Mouse (Mus musculus) cerebellum, adult 2 months (tissue): ENCODE results near the gene Pir. TPM values are rescaled to one million over a fixed set of nuclear protein-coding genes. Genes with fewer than 3 reads are reported as not detected.

Experiments used
- DNase-seq, 2 experiments: peaks; one replicate each; pipeline ENCODE4 v3.0.0; 2021
- H3K27ac ChIP-seq: fragments of 200-500 bp; 2 replicates; pipeline ENCODE4 v1.5.1; 2012; ENCODE audit warnings: low read length, control low read depth, inconsistent platforms; ENCODE audit not compliant: insufficient read depth
- H3K27me3 ChIP-seq: fragments of 200-500 bp; 2 replicates; pipeline ENCODE4 v1.6.1; 2012; ENCODE audit warnings: inconsistent platforms, mild to moderate bottlenecking, low read length, moderate library complexity; ENCODE audit not compliant: control insufficient read depth, insufficient read depth
- H3K4me1 ChIP-seq: fragments of 200-500 bp; 2 replicates; pipeline ENCODE4 v1.6.1; 2011; ENCODE audit warnings: low read length; ENCODE audit not compliant: control insufficient read depth, insufficient read depth
- H3K4me3 ChIP-seq: fragments of 200-500 bp; replicated peaks from 2 replicates; pipeline ENCODE3; 2011; ENCODE audit warnings: mild to moderate bottlenecking, low read depth, low read length, control low read depth; ENCODE audit not compliant: insufficient read depth
- CTCF ChIP-seq: fragments of 200-500 bp; IDR thresholded peaks from 2 replicates; pipeline ENCODE4 v1.5.1; 2011; ENCODE audit warnings: low read depth, mild to moderate bottlenecking, control low read depth, low read length, moderate library complexity, borderline replicate concordance; ENCODE audit not compliant: insufficient read depth
- POLR2A ChIP-seq: fragments of 200-500 bp; IDR thresholded peaks from 2 replicates; pipeline ENCODE4 v1.6.1; 2011; ENCODE audit warnings: low read length, control low read depth, borderline replicate concordance; ENCODE audit not compliant: insufficient read depth
- whole genome bisulfite sequencing: fragments of 180-500 bp; shearing (Covaris S2); methylation state at CpG from one replicate; pipeline ENCODE4 v1.1.7; 2018; 5-methylcytosine and 5-hydroxymethylcytosine counted together
- polyA plus RNA-seq: library from polyadenylated mRNA; depleted of rRNA; stranded (reverse); fragments of >200 nt; gene quantifications from 2 replicates; pipeline ENCODE4 v1.2.3, GENCODE M21; 2012

Pir gene
- polyA plus RNA-seq, 1 experiment: 4.5 TPM

DNA sequence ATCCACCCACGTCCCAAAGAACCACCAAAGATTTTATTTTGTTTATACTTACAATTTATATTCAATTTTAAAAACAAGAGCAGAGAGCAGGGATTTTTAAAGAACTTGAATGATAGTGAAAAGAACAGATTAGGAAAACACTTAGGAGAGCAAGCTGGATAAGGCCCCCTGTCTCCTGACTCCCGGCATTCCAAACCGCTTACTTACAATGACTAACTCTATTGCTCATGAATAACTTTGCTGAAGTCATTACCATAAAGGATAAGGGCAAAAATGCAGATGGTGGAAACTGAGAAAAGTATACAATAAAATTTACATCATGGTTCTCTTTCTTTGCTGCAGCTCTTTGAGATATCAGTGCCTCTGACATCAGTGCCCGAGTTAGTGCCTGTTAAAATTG lies 124.9 kb downstream of the Pir start:
- no peak for DNase-seq
- 82% methylated on average over 4 of the region's 4 CpGs for WGBS

DNA sequence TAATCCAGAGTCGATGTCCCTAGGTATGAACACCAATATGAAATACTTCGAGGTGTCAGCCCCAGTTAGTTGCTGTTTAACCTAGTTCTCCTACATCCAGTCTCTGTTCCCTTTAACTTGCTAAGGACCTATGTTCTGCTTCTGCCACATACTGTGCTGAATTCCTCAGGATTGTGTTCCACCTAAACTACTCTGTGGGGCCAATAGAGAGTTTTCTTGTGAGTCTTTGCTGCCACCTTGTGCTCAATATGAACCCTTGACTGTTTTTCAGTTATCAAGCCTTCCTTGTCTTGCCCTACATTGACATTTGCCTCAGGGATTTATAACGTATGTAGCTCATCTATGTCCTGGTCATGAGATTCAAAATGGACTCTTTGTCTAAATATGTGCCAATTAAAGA lies 129.3 kb downstream of the Pir start:
- Histone ChIP-seq H3K27ac (no peak overlapping the region), H3K4me3 (no peak overlapping the region), H3K27me3 (no peaks in the 10 kb centered on the region), H3K4me1 (no peaks in the 10 kb centered on the region)
- WGBS: 46% methylated on average over 3 of the region's 3 CpGs
- TF ChIP-seq CTCF (no peak), POLR2A (no peak)
- no peak for DNase-seq

More for the DNA sequence above, 124.9 kb downstream of the Pir start:
- Histone ChIP-seq H3K4me3 (no peak overlapping the region), H3K4me1 (no peaks in the 10 kb centered on the region), H3K27ac (no peak overlapping the region), H3K27me3 (no peaks in the 10 kb centered on the region)
- TF ChIP-seq CTCF (no peak), POLR2A (no peak)

DNA sequence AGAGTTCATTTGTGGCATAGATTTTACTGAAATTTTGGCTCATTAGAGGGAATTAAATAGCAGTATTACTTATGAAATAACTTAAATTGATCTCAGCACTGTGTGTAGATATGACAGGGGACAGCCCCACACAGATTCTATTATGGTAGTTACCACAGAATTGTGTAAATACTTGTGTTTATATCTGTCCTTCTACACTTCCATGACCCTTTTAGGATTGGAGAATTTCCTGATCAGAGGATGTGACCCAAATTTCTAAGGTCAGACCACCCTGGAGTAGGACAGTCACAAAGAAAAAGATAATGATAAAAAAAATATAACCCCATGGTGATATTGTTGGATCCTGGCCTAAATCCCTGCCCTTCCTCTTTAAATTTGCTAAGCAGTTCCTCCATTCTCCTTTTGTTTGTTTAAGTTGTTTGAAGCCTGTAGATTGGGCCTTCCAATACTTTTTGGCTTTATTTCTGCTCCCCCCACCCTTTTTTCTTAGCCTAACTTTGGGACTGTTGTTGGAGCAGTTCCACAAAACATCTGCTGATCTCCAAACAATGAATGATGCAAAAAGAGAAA lies 136.0 kb downstream of the Pir start:
- H3K27ac ChIP-seq: no peak overlapping the region
- H3K27me3 ChIP-seq: no peaks in the 10 kb centered on the region
- TF ChIP-seq CTCF (no peak), POLR2A (no peak)
- H3K4me1 ChIP-seq: no peaks in the 10 kb centered on the region
- no peak for DNase-seq
- no peak overlapping the region for H3K4me3 ChIP-seq

DNA sequence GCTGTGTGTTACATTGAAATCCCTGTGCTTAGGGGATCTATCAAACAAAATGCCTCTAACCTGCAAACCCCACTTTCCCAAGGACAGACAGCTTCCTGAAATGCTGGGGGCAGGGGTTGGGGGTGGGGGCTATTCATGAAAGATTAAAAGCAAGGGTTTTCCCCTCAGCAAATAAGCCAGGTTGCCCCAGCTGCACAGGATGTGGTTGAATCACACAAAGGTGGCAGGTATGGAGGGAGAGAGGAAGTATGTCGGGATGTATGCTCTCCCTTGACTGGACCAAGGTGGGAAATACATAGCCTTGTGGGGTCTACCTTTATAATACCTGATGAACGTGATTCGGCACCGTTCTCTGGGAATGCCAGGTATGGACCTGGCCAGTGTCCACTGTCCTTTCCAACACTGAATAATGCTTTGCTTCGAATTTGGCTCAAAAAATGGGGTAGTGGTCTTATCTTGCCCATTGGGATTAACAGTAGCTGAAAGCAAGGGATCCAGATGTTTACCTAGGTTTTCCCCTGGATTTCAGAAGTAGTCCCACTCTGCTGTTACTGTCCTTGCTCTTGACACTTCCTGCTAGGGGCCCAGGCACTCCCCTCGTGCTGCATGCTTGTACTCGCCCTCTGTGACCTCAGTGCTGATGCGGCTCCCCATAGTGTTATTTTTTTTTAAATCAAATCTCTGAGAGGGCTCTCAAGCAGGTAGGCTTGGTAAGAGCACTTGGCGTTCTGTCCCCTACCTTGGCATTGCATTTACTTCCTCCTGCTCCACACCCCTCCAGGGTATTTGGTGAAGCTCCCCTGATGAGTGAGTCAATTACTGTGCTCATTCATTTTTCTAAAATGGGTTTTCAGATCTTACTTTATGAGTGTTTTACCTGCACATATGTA lies 137.2 kb downstream of the Pir start:
- DNase-seq: no peak
- no peak for TF ChIP-seq POLR2A
- no peak for TF ChIP-seq CTCF
- Histone ChIP-seq H3K27ac (no peak overlapping the region), H3K27me3 (no peaks in the 10 kb centered on the region), H3K4me1 (no peaks in the 10 kb centered on the region), H3K4me3 (no peak overlapping the region)
- 79% methylated on average over 9 of the region's 9 CpGs for WGBS

DNA sequence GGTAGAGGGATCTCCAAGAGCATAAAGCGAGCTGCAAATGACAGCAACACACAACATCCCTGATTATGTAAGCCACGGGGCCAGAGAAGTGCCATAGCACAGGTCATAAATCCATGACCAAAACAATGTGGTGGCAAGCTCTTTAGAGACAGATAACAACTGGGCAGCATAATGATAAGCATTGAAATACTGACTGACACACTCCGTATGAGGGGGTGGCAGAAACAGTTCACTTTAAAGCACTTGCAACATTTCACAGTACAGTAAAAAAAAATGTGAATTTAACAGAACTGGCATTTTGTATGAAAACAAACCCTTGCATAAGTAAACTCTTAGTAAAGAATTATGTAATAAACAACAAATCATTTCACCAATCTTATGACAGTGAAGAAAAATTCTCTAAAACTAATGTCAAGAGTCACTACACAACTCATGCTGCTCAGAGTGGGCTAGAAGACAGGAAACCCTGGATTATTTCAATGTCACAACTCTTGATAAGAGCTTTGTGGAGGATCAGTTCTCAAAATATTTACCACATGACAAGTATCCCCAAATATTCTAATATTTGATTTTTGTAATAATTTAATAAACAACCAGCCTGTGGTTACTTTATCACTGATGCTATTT lies 139.2 kb downstream of the Pir start:
- TF ChIP-seq POLR2A (no peak), CTCF (no peak)
- no peak overlapping the region for H3K4me3 ChIP-seq
- 83% methylated on average over 3 of the region's 3 CpGs for WGBS
- DNase-seq: no peak
- H3K27ac ChIP-seq: no peak overlapping the region
- H3K4me1 ChIP-seq: no peaks in the 10 kb centered on the region
- no peaks in the 10 kb centered on the region for H3K27me3 ChIP-seq

DNA sequence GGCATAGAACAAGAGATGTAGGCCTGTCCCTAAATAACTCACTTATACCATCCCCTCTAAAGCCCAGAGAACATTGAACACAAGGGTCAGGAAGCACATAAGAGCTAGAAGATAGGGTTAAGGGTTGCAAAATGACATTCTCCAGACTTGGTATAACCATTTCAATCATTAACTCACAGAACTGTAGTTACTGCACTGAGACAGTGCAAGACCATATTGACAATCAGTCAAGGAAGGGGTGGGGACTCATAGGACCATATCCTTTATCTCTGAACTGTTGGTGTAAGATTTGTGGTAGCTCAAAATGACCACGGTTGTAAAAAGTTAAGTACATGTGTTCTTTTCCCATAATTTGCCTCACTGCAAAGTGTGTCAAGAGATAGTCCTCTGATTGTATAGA lies 141.4 kb downstream of the Pir start:
- no peak for TF ChIP-seq CTCF
- no peak for TF ChIP-seq POLR2A
- DNase-seq: no peak
- Histone ChIP-seq H3K4me1 (no peaks in the 10 kb centered on the region), H3K4me3 (no peak overlapping the region), H3K27me3 (no peaks in the 10 kb centered on the region), H3K27ac (no peak overlapping the region)
- 91% methylated on average over 1 of the region's 1 CpGs for WGBS

DNA sequence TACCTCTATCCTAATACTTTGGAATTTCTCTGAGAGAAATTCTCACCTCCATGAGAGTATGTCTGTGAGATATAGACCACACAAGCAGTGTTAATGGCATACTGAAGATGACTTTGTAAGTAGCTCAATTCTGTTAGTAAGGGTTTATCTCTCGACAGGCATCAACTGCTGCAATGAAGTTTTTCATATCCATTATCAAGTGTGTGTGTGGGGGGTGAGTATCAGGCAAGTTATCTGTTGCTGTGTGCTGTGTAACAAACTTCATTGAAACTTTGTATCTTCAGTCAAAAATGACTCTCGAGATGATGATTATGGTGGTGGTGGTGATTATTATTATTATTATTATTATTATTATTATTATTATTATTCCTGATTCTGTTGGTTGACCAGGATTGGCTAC lies 147.6 kb downstream of the Pir start:
- no peaks in the 10 kb centered on the region for H3K27me3 ChIP-seq
- H3K4me3 ChIP-seq: no peak overlapping the region
- no peak for DNase-seq
- no peaks in the 10 kb centered on the region for H3K4me1 ChIP-seq
- WGBS: 91% methylated on average over 2 of the region's 2 CpGs
- no peak overlapping the region for H3K27ac ChIP-seq
- TF ChIP-seq CTCF: no peak
- TF ChIP-seq POLR2A: no peak

DNA sequence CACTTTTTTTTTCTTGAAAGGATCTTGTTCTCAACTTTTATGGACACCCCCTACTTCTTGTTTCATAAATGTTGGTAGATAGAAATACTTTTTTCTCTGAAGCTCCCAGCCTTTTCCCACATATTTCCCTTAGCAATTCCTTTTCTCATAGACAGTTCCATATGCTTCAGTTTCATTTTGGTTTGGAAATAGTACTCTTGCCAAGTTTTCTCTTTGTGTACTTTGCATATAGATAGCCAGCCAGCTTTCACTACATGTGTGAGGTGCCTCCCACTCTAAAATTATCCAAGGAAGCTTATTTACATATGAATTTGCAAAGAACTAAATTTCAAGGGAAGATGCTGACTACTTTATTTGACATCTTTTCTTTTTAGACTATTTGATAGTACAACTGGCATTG lies 148.8 kb downstream of the Pir start:
- TF ChIP-seq CTCF (no peak), POLR2A (no peak)
- DNase-seq: no peak
- no peak overlapping the region for H3K27ac ChIP-seq
- no peak overlapping the region for H3K4me3 ChIP-seq
- no peaks in the 10 kb centered on the region for H3K4me1 ChIP-seq
- H3K27me3 ChIP-seq: no peaks in the 10 kb centered on the region
